Mouse (Mus musculus): ENCODE data around the gene Ubr1. TPM values are rescaled to one million over a fixed set of nuclear protein-coding genes. Genes with fewer than 3 reads are reported as not detected.

Gene Ubr1
- polyA plus RNA-seq (2016; fragmentation: Nextera tagmentation; extraction: Ambion mirVana) = 27.4 and 31.7 TPM in 2 replicates

DNA sequence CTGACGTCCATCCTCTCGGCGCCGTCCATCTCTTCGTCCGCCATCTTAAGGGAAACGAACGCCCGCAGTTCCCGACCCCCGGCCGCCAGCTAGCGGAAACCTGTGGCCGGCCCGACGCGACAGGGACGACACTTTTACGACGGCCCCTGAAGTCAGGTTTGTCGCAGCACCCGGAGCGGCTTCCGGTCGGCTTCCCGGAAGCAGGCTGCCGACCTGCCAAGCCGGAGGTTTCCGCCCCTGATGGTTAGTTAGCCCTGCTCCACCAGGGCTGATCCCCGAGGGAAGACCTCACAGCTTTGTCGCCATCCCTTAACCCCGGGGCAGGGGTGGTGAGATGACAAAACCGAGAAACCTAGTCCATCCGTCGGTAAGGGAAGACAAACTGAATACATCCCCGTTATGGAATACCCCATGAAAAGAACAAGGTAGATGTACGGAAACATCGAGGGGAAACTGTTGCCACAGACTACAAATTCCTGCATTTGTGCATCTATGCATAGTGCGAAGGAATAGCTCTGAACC is at the start of gene Ubr1:
Gene Ubr1 (minus strand): TSS at position 157 of the 522 bp plus-strand sequence.
- Histone ChIP-seq H3K36me3 (replicated peaks) (no peaks in the 10 kb centered on the region), H3K9ac (peak within 1 kb of the TSS; percentile 82), H3K27ac (peak within 1 kb of the TSS; percentile 82), H3K4me1 (peaks cover 11% of the 10 kb centered on the region), H3K4me2 (peak within 1 kb of the TSS; percentile 73), H3K9me3 (no peaks in the 10 kb centered on the region), H3K4me3 (replicated peaks) (peak within 1 kb of the TSS; percentile 82), H3K27me3 (no peaks in the 10 kb centered on the region)
- peak; percentile 88 for ATAC-seq (ENCODE audit: low FRiP score)
- WGBS = 0% methylated on average over 39 of the region's 39 CpGs

DNA sequence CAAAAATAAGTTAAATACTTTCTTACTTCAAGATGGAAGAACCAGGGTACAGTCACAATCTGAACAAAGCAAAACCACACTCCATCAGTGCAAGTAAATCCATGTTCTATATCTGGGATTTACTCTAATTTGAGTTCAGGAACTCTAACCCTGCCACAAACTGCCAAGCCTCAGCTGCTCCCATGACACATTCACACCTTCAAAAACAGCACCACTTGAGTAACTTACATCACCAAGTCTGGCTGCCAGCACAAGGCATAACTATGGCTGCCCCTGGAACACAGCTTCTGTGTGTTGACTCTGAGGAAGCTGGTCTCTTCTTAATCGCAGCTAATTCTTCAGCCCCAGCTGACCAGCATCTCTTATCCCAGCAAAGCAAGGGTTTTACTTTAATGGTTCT is 46.6 kb upstream of the Ubr1 start:
- H3K4me1 ChIP-seq = no peaks in the 10 kb centered on the region
- no peak overlapping the region for H3K4me2 ChIP-seq
- 89% methylated on average over 1 of the region's 1 CpGs for WGBS
- H3K4me3 ChIP-seq (replicated peaks) = no peak overlapping the region
- no peak for ATAC-seq (ENCODE audit: low FRiP score)
- no peaks in the 10 kb centered on the region for H3K9me3 ChIP-seq
- no peak overlapping the region for H3K9ac ChIP-seq
- peaks cover 34% of the 10 kb centered on the region for H3K36me3 ChIP-seq (replicated peaks)
- H3K27ac ChIP-seq = no peak overlapping the region
- H3K27me3 ChIP-seq = no peaks in the 10 kb centered on the region

DNA sequence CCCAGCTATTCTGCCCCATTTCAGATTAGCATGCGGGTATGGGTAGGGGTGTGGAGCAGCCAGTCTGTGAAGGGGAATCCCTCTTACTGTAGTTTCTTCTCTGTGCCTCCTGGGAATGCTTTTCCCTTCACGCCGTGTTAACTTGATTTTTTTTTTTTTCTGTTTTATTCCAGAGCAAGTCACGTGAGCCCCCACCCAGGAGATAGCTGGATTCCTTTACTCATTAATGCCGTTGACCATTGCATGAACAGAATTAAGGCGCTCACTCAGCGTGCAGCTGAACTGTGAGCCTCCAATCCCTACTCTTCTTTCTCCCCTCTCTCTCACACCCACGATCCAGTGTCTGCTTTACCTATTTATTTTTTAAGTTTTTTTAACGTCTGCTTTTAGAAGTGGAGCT is 45.7 kb upstream of the Ubr1 start:
- no peaks in the 10 kb centered on the region for H3K27me3 ChIP-seq
- H3K4me2 ChIP-seq = no peak overlapping the region
- no peak overlapping the region for H3K4me3 ChIP-seq (replicated peaks)
- 87% methylated on average over 9 of the region's 9 CpGs for WGBS
- no peak overlapping the region for H3K27ac ChIP-seq
- ATAC-seq (ENCODE audit: low FRiP score) = no peak
- no peak overlapping the region for H3K9ac ChIP-seq
- H3K36me3 ChIP-seq (replicated peaks) = peaks cover 41% of the 10 kb centered on the region
- H3K9me3 ChIP-seq = no peaks in the 10 kb centered on the region
- no peaks in the 10 kb centered on the region for H3K4me1 ChIP-seq

DNA sequence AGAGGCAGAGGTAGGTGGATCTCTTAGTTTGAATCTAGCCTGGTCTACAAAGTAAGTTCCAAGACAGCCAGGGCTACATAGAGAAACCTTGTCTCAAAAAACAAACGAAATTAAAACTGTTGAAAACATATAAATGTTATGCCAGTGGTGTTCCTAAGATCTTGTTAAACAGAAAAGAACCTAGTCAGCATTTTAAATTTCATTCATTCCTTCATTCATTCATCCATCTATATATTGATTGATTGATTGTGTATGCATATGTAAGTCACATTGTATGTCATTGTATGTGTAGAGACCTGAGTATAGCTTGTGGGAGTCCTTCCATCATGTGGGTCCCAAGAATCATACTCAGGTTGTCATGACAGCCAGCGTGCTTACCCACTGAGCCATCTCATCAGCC is 45.0 kb upstream of the Ubr1 start:
- no peaks in the 10 kb centered on the region for H3K4me1 ChIP-seq
- 81% methylated on average over 2 of the region's 2 CpGs for WGBS
- no peak overlapping the region for H3K4me2 ChIP-seq
- H3K9ac ChIP-seq = no peak overlapping the region
- no peak overlapping the region for H3K27ac ChIP-seq
- H3K9me3 ChIP-seq = no peaks in the 10 kb centered on the region
- no peaks in the 10 kb centered on the region for H3K27me3 ChIP-seq
- H3K36me3 ChIP-seq (replicated peaks) = peaks cover 43% of the 10 kb centered on the region
- H3K4me3 ChIP-seq (replicated peaks) = no peak overlapping the region
- ATAC-seq (ENCODE audit: low FRiP score) = no peak

DNA sequence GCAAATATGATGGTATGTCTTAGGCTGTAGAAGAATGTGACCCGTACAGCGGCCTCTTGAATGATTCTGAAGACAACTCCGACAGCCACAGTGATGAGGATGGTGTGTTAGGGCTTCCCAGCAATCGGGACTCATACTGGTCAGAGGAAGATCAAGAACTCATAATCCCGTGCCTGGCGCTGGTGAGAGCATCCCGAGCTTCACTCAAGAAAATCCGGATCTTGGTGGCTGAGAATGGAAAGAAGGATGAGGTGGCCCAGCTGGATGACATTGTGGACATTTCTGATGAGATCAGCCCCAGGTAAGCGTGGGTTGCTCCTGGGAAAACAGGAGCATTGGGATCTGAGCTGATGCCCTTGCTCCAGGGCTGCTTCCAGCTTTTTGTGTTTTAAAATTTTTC is 42.2 kb upstream of the Ubr1 start:
- H3K36me3 ChIP-seq (replicated peaks) = peaks cover 39% of the 10 kb centered on the region

DNA sequence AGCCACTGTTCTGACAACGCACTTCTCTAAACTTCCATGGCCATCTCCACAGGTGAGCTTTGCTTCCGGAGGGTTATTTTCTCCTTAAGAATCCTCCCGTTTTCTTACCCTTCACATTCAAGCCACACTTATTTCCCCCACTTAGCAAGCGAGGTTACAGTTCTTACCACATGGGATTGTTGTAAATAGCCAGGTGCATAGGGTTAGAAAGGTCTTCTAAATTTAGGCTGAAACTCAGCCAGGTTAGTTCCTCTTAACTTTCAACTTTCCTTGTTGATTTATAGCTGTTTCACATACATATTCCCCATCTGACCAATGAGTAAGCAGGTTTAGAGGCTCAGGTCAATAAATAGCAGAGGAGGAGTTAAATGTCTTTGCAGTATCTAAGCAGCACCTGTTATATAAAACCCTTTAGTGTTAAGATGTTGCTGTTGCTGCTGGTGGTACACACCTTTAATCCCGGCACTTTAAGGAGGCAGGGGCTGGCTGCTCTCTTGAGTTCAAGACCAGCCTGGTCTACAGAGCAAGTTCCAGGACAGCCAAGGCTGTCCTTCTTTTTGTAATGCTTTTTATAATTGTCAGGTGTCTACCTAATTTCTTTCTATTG is 38.7 kb upstream of the Ubr1 start:
- no peak for ATAC-seq (ENCODE audit: low FRiP score)
- Histone ChIP-seq H3K9ac (peak overlapping the region; percentile 74), H3K4me1 (peaks cover 11% of the 10 kb centered on the region), H3K4me2 (peak overlapping the region; percentile 82), H3K27me3 (no peaks in the 10 kb centered on the region), H3K36me3 (replicated peaks) (peaks cover 24% of the 10 kb centered on the region), H3K4me3 (replicated peaks) (peak overlapping the region; percentile 83), H3K27ac (no peak overlapping the region), H3K9me3 (no peaks in the 10 kb centered on the region)
- 27% methylated on average over 5 of the region's 5 CpGs for WGBS

More for the DNA sequence above, 42.2 kb upstream of the Ubr1 start:
- no peak for ATAC-seq (ENCODE audit: low FRiP score)
- Histone ChIP-seq H3K4me2 (no peak overlapping the region), H3K27ac (no peak overlapping the region), H3K4me1 (peaks cover 11% of the 10 kb centered on the region), H3K9me3 (no peaks in the 10 kb centered on the region), H3K4me3 (replicated peaks) (no peak overlapping the region), H3K9ac (no peak overlapping the region), H3K27me3 (no peaks in the 10 kb centered on the region)
- WGBS = 86% methylated on average over 9 of the region's 9 CpGs

DNA sequence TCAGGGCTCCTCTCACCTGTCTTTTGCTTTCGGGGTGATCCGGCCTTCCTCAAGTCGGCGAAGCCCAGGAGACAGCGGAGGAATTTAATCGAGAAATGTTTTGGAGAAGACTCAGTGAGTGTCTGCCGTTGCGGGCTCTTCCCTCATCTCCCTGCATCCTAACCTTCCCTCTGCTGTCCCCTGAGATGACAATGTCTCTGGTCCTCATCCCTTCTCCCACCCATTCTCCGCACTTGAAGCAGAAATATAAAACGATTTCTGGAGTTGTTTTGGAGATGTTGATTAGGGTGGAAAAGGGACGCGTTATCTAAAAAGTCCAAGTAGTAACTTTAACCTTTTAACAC is 38.1 kb upstream of the Ubr1 start:
- Histone ChIP-seq H3K27ac (no peak overlapping the region), H3K27me3 (no peaks in the 10 kb centered on the region), H3K9ac (peak overlapping the region; percentile 74), H3K4me2 (peak overlapping the region; percentile 82), H3K4me1 (peaks cover 11% of the 10 kb centered on the region), H3K9me3 (no peaks in the 10 kb centered on the region), H3K36me3 (replicated peaks) (peaks cover 22% of the 10 kb centered on the region), H3K4me3 (replicated peaks) (peak overlapping the region; percentile 83)
- WGBS = under 1% methylated on average over 12 of the region's 12 CpGs
- no peak; the same call in 1 of the 2 replicates for ATAC-seq (ENCODE audit: low FRiP score)

DNA sequence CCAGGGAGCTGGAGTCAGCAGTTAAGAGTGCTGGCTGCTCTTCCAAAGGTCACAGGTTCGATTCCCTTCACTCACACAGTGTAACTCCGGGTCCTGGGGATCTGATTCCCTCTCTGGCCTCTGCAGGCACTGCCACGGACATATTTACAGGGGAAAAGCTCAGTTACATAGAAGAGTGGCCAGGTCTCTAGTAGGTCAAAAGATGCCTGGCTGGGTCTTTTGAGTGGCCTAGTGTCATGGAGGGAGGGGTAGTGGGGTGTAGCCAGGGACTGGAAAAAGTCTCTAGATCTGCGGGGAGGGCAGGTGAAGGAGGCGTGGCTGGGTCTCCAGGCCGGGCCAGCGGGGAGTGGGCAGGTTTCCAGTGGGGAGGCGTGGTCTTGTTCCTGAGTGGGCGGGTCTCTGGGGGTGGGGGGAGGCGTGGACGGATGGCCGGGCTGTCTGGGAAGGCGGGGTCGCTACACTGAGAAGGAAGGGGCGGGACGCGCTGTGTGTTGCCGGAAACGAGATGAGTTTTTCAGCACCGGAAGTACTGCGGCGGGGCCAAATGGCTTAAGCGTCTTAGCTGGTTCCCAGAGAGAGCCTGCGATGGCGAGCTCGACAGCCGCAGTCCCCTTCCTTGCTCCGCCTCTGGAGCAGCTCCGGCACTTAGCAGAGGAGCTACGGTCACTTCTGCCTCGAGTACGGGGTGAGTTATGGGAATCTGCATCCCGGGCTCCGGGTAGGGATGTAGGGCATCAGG is 37.6 kb upstream of the Ubr1 start, which contains the start of gene Ccndbp1:
Gene Ccndbp1 (plus strand): TSS at position 479 of the 739 bp plus-strand sequence.
- Histone ChIP-seq H3K4me2 (peak within 1 kb of the TSS; percentile 82), H3K27ac (peak within 1 kb of the TSS; percentile 25; the same call in 1 of the 2 replicates), H3K36me3 (replicated peaks) (peaks cover 18% of the 10 kb centered on the region), H3K9me3 (no peaks in the 10 kb centered on the region), H3K4me1 (peaks cover 11% of the 10 kb centered on the region), H3K4me3 (replicated peaks) (peak within 1 kb of the TSS; percentile 83), H3K27me3 (no peaks in the 10 kb centered on the region), H3K9ac (peak within 1 kb of the TSS; percentile 74)
- WGBS = 2% methylated on average over 34 of the region's 34 CpGs
- peak; percentile 95 for ATAC-seq (ENCODE audit: low FRiP score)

DNA sequence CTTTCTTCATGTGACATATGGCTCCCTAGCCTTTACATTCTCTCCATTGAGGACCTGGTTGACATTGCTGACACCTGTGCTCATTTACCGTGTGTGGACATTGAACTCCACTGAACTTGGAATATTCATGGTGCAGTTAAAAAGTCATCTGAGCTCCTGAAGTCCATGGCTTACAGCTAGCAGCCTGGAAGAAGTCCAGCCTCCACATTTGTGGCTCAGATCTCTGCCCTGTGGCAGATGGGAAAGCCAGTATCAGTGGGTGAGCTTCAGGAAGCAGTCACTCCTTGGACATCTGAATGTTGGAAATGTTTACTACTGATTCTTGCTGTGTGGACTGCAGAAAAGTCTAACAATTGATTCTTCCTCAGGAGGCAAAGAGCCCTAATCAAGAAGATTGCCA is 36.5 kb upstream of the Ubr1 start:
- no peak for ATAC-seq (ENCODE audit: low FRiP score)
- no peaks in the 10 kb centered on the region for H3K27me3 ChIP-seq
- peaks cover 7% of the 10 kb centered on the region; the same call in 1 of the 2 replicates for H3K36me3 ChIP-seq (replicated peaks)
- H3K4me1 ChIP-seq = peaks cover 11% of the 10 kb centered on the region
- H3K9ac ChIP-seq = no peak overlapping the region
- no peak overlapping the region for H3K27ac ChIP-seq
- no peaks in the 10 kb centered on the region for H3K9me3 ChIP-seq
- 84% methylated on average over 1 of the region's 1 CpGs for whole genome bisulfite sequencing
- no peak overlapping the region for H3K4me3 ChIP-seq (replicated peaks)
- no peak overlapping the region for H3K4me2 ChIP-seq

DNA sequence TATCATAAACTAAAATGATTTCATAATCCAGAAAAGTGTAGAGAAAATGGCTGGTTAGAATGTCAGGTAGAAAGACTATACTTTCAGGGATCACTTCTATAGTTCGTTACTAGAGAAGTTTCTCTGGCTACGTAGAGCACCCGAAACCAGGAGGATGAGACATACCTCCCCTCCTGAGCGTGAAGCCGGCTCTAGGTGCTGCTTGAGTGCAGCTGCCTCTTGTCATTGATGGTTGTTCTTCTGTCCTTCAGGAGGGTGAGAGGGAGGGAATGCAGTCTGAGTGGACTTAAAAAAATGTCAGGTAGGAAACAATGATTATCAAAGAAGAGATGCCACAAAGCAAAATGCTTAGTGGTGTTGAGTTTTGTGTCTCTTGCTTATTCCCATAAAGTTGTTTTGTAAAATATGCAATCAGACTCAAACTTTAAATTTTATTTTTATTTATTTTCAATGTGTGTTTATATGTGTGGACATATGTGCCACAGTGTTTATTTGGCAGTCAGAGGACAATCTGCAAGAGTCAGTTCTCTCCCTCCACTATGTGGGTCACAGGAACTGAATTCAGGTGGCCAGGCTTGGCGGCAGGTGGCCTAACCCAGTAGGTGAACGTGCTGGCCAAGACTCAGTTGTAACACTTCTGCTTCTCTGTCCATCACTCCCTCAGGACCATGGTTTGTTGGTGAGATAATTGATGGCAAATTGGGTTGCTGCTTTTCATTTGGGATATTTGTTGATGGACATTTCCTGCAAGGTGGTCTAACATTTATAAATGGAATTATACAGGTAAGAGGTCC is 33.7 kb upstream of the Ubr1 start:
- no peak overlapping the region for H3K4me2 ChIP-seq
- no peak overlapping the region for H3K9ac ChIP-seq
- no peaks in the 10 kb centered on the region for H3K36me3 ChIP-seq (replicated peaks)
- H3K27me3 ChIP-seq = no peaks in the 10 kb centered on the region
- H3K9me3 ChIP-seq = no peaks in the 10 kb centered on the region
- ATAC-seq (ENCODE audit: low FRiP score) = no peak
- no peak overlapping the region for H3K4me3 ChIP-seq (replicated peaks)
- no peak overlapping the region for H3K27ac ChIP-seq
- H3K4me1 ChIP-seq = peaks cover 6% of the 10 kb centered on the region
- 80% methylated on average over 7 of the region's 7 CpGs for WGBS

DNA sequence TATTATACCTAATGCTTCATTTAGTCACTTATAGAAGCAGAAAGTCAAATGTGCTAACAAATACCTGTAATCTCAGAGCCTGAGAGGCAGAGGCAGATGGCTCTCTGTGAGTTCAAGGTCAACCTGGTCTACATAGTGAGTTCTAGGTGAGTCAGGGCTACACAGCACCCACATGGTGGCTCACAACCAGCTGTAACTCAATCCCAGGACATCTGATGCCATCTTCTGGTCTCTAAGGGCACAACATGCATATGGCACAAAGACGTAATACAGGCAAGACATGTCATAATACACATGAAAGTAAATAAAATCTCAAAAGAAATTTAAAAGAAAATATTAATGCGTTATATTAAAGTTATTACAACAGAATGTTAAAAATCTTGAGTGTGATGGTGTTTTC is 33.1 kb upstream of the Ubr1 start:
- Histone ChIP-seq H3K36me3 (replicated peaks) (no peaks in the 10 kb centered on the region), H3K4me3 (replicated peaks) (no peak overlapping the region), H3K9ac (no peak overlapping the region), H3K4me1 (no peaks in the 10 kb centered on the region), H3K27me3 (no peaks in the 10 kb centered on the region), H3K9me3 (no peaks in the 10 kb centered on the region), H3K27ac (no peak overlapping the region), H3K4me2 (no peak overlapping the region)
- ATAC-seq (ENCODE audit: low FRiP score) = no peak
- WGBS = 73% methylated on average over 2 of the region's 2 CpGs

DNA sequence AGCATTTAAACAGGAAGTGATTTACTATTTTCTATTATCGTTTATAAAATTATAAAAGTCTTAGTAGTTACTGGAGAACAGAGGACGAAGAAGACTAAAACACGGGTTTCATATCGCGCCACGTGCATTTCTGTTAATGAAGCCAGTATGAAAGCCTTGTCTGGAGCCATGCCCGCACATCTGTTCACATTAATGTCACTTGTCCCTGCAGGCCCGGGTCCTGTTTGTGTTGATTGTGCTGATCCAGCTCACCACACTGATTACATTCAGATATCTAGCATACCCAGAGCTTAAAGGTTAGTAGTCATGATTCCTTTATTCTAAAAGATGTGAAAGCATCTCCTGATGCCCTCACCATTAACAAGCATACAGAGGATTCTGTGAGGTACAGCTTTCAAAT is 28.3 kb upstream of the Ubr1 start:
- no peak overlapping the region for H3K27ac ChIP-seq
- WGBS = 91% methylated on average over 8 of the region's 8 CpGs

More for the DNA sequence above, 28.3 kb upstream of the Ubr1 start:
- no peak overlapping the region for H3K9ac ChIP-seq
- no peak overlapping the region for H3K4me2 ChIP-seq
- H3K9me3 ChIP-seq = no peaks in the 10 kb centered on the region
- H3K27me3 ChIP-seq = no peaks in the 10 kb centered on the region
- ATAC-seq (ENCODE audit: low FRiP score) = no peak
- no peaks in the 10 kb centered on the region for H3K36me3 ChIP-seq (replicated peaks)
- no peak overlapping the region for H3K4me3 ChIP-seq (replicated peaks)
- no peaks in the 10 kb centered on the region for H3K4me1 ChIP-seq

All from forebrain, embryonic 12.5 days (tissue).